Mouse (Mus musculus): Measurements from ENCODE around the gene Cd72. TPM values are rescaled to one million over a fixed set of nuclear protein-coding genes. Genes with fewer than 3 reads are reported as not detected.

The Cd72 gene
- polyA plus RNA-seq, 1 experiment from 2014 or later = 1.1 TPM

DNA sequence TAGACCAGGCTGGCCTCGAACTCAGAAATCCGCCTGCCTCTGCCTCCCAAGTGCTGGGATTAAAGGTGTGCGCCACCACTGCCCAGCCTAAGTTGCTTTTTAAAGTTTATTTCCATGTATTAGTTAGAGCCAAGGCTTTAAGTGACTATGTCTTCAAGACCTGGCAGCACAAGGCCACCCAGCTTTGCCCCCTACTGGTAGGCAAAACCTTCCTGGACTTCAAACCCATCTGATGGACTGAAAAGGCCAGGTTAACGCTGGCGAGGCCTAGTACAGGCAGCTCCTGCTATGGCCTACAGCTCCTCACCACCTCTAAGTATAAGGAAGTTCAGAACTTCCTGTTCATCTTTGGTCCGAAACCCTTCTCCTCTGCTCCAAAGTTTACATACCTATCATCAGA lies 22.2 kb upstream of the Cd72 start:
- 71% methylated on average over 6 of the region's 6 CpGs for WGBS (ENCODE audit: insufficient replicate concordance)
- no peaks in the 10 kb centered on the region for H3K9me3 ChIP-seq (replicated peaks)
- no peak for ATAC-seq
- peaks cover 17% of the 10 kb centered on the region for H3K4me1 ChIP-seq
- H3K4me3 ChIP-seq = no peak overlapping the region
- no peak overlapping the region for H3K4me2 ChIP-seq
- H3K27ac ChIP-seq = no peak overlapping the region
- H3K36me3 ChIP-seq = no peaks in the 10 kb centered on the region
- 0 out of 2 replicates have a peak, but pooled peaks cover 3% of the 10 kb centered on the region for H3K27me3 ChIP-seq (replicated peaks)
- H3K9ac ChIP-seq = no peak overlapping the region

GRCm38 (mm10) chr4:43473636-43474035 lies 19.2 kb upstream of the Cd72 start:
- no peak overlapping the region for H3K4me3 ChIP-seq
- H3K36me3 ChIP-seq = no peaks in the 10 kb centered on the region
- no peak overlapping the region for H3K27ac ChIP-seq
- H3K4me1 ChIP-seq = peaks cover 8% of the 10 kb centered on the region
- ATAC-seq = no peak
- no peak overlapping the region for H3K4me2 ChIP-seq
- H3K27me3 ChIP-seq (replicated peaks) = 0 out of 2 replicates have a peak, but pooled peaks cover 3% of the 10 kb centered on the region
- no peaks in the 10 kb centered on the region for H3K9me3 ChIP-seq (replicated peaks)
- H3K9ac ChIP-seq = no peak overlapping the region
- 40% methylated on average over 1 of the region's 1 CpGs for WGBS (ENCODE audit: insufficient replicate concordance)

DNA sequence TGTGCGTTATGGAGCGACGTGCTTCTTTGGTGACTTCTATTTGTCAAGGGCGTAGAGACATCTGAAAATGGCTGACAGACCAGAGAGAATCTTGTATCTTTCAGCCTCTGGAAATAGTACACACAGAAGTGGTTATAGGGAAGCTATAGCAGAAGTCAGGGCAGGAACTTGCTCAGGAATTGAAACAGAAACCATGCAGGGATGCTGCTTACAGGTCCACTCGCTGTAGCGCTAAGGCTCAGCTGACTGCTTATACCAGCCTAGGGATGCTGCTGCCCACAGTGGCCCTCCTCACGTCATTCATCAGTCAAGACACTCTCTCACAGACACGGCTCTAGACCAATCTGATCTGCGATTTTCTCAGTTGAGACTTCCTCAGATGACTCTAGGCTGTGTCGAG lies 15.9 kb upstream of the Cd72 start:
- no peak for ATAC-seq
- Histone ChIP-seq H3K4me1 (no peaks in the 10 kb centered on the region), H3K36me3 (no peaks in the 10 kb centered on the region), H3K9me3 (replicated peaks) (no peaks in the 10 kb centered on the region), H3K27ac (no peak overlapping the region), H3K4me2 (no peak overlapping the region), H3K9ac (no peak overlapping the region), H3K27me3 (replicated peaks) (0 out of 2 replicates have a peak, but pooled peaks cover 3% of the 10 kb centered on the region), H3K4me3 (no peak overlapping the region)
- WGBS (ENCODE audit: insufficient replicate concordance) = 71% methylated on average over 10 of the region's 10 CpGs

- ATAC-seq = no peak
- Histone ChIP-seq H3K9ac (no peak overlapping the region), H3K27me3 (replicated peaks) (no peaks in the 10 kb centered on the region), H3K9me3 (replicated peaks) (no peaks in the 10 kb centered on the region), H3K27ac (no peak overlapping the region), H3K36me3 (no peaks in the 10 kb centered on the region), H3K4me3 (no peak overlapping the region), H3K4me2 (no peak overlapping the region), H3K4me1 (no peaks in the 10 kb centered on the region)
- 80% methylated on average over 7 of the region's 7 CpGs for WGBS (ENCODE audit: insufficient replicate concordance)
Measured at GRCm38 (mm10) chr4:43466872-43467271, 12.4 kb upstream of the Cd72 start.

DNA sequence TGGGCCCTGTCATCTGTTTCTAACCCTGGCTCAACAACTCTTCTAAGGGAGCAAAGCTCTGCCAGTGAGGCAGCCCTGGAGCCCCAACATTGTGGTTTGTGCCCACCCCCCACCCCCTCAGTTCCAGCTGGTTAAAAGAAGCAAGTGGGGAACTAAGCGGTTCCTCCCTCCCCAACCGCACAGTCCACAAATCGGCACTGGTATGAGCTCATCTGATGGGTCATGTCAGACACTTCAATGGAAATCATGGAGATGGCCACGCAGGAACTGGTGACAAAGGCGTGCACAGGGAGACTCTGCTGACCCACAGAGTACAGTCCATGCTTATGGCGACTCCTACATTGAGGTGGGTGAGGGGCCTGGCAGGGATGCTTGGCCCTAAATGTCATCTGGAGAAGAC lies 11.5 kb upstream of the Cd72 start:
- 62% methylated on average over 6 of the region's 6 CpGs for WGBS (ENCODE audit: insufficient replicate concordance)
- H3K4me3 ChIP-seq = no peak overlapping the region
- no peaks in the 10 kb centered on the region for H3K27me3 ChIP-seq (replicated peaks)
- no peak overlapping the region for H3K4me2 ChIP-seq
- H3K4me1 ChIP-seq = no peaks in the 10 kb centered on the region
- no peaks in the 10 kb centered on the region for H3K36me3 ChIP-seq
- no peaks in the 10 kb centered on the region for H3K9me3 ChIP-seq (replicated peaks)
- no peak for ATAC-seq
- no peak overlapping the region for H3K9ac ChIP-seq
- no peak overlapping the region for H3K27ac ChIP-seq

- H3K36me3 ChIP-seq = no peaks in the 10 kb centered on the region
Measured at GRCm38 (mm10) chr4:43463102-43463501, 8.7 kb upstream of the Cd72 start.

GRCm38 (mm10) chr4:43457124-43457523 lies 2.7 kb upstream of the Cd72 start:
- 27% methylated on average over 8 of the region's 8 CpGs for WGBS (ENCODE audit: insufficient replicate concordance)

More at GRCm38 (mm10) chr4:43463102-43463501, 8.7 kb upstream of the Cd72 start:
- Histone ChIP-seq H3K4me3 (no peak overlapping the region), H3K9me3 (replicated peaks) (no peaks in the 10 kb centered on the region), H3K9ac (no peak overlapping the region), H3K27ac (no peak overlapping the region), H3K4me1 (no peaks in the 10 kb centered on the region), H3K4me2 (no peak overlapping the region), H3K27me3 (replicated peaks) (peaks cover 1% of the 10 kb centered on the region; the same call in 1 of the 2 replicates)
- ATAC-seq = no peak
- WGBS (ENCODE audit: insufficient replicate concordance) = 61% methylated on average over 5 of the region's 5 CpGs

GRCm38 (mm10) chr4:43456470-43456869 lies 2.0 kb upstream of the Cd72 start:
- Histone ChIP-seq H3K9me3 (replicated peaks) (no peaks in the 10 kb centered on the region), H3K4me1 (peaks cover 16% of the 10 kb centered on the region; the same call in 1 of the 2 replicates), H3K4me2 (no peak overlapping the region), H3K27me3 (replicated peaks) (peaks cover 63% of the 10 kb centered on the region), H3K4me3 (no peak overlapping the region), H3K9ac (no peak overlapping the region), H3K27ac (no peak overlapping the region), H3K36me3 (no peaks in the 10 kb centered on the region)
- ATAC-seq = no peak
- WGBS (ENCODE audit: insufficient replicate concordance) = 13% methylated on average over 4 of the region's 4 CpGs

More at GRCm38 (mm10) chr4:43457124-43457523, 2.7 kb upstream of the Cd72 start:
- no peak overlapping the region for H3K4me3 ChIP-seq
- H3K4me2 ChIP-seq = no peak overlapping the region
- no peaks in the 10 kb centered on the region for H3K9me3 ChIP-seq (replicated peaks)
- H3K4me1 ChIP-seq = peaks cover 16% of the 10 kb centered on the region; the same call in 1 of the 2 replicates
- H3K36me3 ChIP-seq = no peaks in the 10 kb centered on the region
- no peak for ATAC-seq
- H3K27me3 ChIP-seq (replicated peaks) = peaks cover 56% of the 10 kb centered on the region
- no peak overlapping the region for H3K27ac ChIP-seq
- H3K9ac ChIP-seq = no peak overlapping the region

DNA sequence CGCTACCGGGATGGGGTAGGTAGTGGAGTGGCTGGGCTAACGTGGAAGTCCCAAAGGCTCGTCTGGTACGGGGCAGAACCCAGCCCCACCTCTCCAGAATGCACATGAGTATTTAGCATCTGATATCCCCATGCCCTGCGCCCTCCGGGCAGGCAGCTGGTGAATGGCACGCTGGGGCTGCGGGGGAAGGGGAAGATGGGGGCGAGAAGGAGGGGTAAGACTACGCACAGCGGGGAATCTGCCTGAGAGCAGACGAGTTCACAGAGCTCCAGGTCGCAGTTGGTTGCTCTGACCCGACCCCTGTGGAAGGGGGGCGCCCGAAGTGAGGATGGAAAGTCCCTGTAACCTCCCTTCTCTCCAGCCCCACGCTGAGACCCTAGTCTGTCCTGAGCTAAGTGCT lies 1.0 kb downstream of the Cd72 start:
- peak overlapping the region; percentile 7; the same call in 1 of the 2 replicates for H3K4me3 ChIP-seq
- no peaks in the 10 kb centered on the region for H3K9me3 ChIP-seq (replicated peaks)
- WGBS (ENCODE audit: insufficient replicate concordance) = 2% methylated on average over 18 of the region's 18 CpGs
- no peaks in the 10 kb centered on the region for H3K36me3 ChIP-seq
- H3K27ac ChIP-seq = no peak overlapping the region
- H3K4me1 ChIP-seq = peaks cover 16% of the 10 kb centered on the region; the same call in 1 of the 2 replicates
- no peak overlapping the region for H3K9ac ChIP-seq
- no peak for ATAC-seq
- peak overlapping the region; percentile 40 for H3K4me2 ChIP-seq
- peaks cover 74% of the 10 kb centered on the region for H3K27me3 ChIP-seq (replicated peaks)

DNA sequence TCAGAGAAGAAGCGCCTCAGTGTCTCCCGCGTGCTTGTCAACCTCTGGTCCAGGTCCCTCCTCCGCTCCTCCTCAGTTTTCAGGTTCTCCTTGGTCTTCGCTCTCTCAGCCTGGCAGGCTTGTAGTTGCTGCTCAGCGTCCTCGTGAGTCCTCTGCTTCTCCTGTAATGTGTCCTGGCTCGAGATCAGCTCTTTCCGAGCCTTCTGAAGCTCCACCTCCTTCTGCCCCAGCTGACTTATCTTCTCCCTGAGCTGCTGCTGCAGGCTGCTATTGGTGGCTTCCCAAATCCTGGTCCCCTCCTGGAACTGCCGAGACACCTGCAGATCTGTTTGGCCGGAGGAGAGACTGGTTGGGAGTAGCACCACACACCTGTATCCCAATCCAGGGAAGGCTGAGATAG lies 2.1 kb downstream of the Cd72 start:
- Histone ChIP-seq H3K9me3 (replicated peaks) (no peaks in the 10 kb centered on the region), H3K27ac (no peak overlapping the region), H3K4me2 (no peak overlapping the region), H3K36me3 (peaks cover 4% of the 10 kb centered on the region), H3K9ac (no peak overlapping the region), H3K27me3 (replicated peaks) (peaks cover 66% of the 10 kb centered on the region), H3K4me1 (peaks cover 16% of the 10 kb centered on the region; the same call in 1 of the 2 replicates), H3K4me3 (no peak overlapping the region)
- no peak for ATAC-seq
- WGBS (ENCODE audit: insufficient replicate concordance) = 43% methylated on average over 11 of the region's 11 CpGs

DNA sequence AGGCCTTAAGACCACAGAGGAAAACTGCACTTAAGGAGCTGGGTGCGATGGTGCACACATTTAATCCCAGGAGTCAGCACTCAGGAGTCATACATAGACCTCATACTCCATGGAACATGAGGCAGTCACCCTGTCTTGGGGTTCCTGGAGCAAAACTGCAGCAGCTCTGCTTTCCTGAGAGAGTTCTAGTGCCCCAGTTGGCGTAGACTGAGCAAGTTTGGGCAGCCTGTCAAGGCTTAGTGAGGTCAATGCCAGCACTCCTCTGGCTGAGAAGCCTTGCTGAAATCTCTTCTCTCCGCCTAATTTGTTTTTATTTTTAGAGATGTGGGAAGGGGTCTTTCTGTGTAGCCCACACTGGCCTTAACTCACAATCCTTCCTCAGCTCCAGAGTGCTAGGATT lies 5.9 kb downstream of the Cd72 start:
- no peaks in the 10 kb centered on the region for H3K9me3 ChIP-seq (replicated peaks)
- no peak overlapping the region for H3K4me2 ChIP-seq
- H3K27me3 ChIP-seq (replicated peaks) = peaks cover 52% of the 10 kb centered on the region
- 71% methylated on average over 3 of the region's 3 CpGs for WGBS (ENCODE audit: insufficient replicate concordance)
- peaks cover 24% of the 10 kb centered on the region for H3K36me3 ChIP-seq
- no peak for ATAC-seq
- no peak overlapping the region for H3K27ac ChIP-seq
- H3K4me3 ChIP-seq = no peak overlapping the region
- peaks cover 17% of the 10 kb centered on the region for H3K4me1 ChIP-seq
- H3K9ac ChIP-seq = no peak overlapping the region

GRCm38 (mm10) chr4:43447251-43447650 lies 7.2 kb downstream of the Cd72 start:
- Histone ChIP-seq H3K27ac (no peak overlapping the region), H3K4me3 (no peak overlapping the region), H3K27me3 (replicated peaks) (peaks cover 48% of the 10 kb centered on the region), H3K36me3 (peaks cover 24% of the 10 kb centered on the region), H3K4me1 (peaks cover 21% of the 10 kb centered on the region), H3K9ac (no peak overlapping the region), H3K4me2 (no peak overlapping the region), H3K9me3 (replicated peaks) (no peaks in the 10 kb centered on the region)
- no peak for ATAC-seq
- 82% methylated on average over 13 of the region's 13 CpGs for WGBS (ENCODE audit: insufficient replicate concordance)

DNA sequence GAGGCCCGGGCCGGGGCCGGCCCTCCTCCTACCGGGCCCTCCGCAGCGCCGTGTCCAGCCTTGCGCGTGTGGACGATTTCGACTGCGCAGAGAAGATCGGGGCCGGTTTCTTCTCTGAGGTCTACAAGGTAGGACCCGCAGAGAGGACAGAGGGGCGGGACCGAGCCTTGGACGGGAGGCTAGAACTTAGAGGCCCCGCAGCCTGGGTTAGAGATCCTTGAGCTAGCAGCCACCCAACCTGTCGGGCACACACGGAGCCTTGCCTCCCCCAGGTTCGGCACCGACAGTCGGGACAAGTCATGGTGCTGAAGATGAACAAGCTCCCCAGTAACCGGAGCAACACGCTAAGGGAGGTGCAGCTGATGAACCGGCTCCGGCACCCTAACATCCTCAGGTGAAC lies 10.9 kb downstream of the Cd72 start:
- WGBS (ENCODE audit: insufficient replicate concordance) = 9% methylated on average over 27 of the region's 28 CpGs
- H3K27me3 ChIP-seq (replicated peaks) = peaks cover 35% of the 10 kb centered on the region
- peak overlapping the region; percentile 99 for H3K4me2 ChIP-seq
- peaks cover 24% of the 10 kb centered on the region for H3K36me3 ChIP-seq
- ATAC-seq = no peak
- peak overlapping the region; percentile 76 for H3K4me3 ChIP-seq
- H3K4me1 ChIP-seq = peaks cover 22% of the 10 kb centered on the region
- peak overlapping the region; percentile 87 for H3K9ac ChIP-seq
- H3K27ac ChIP-seq = 0 out of 2 replicates have a peak overlapping the region, but pooled peaks have one; percentile 51
- no peaks in the 10 kb centered on the region for H3K9me3 ChIP-seq (replicated peaks)
